Mouse (Mus musculus) spleen, adult 10 weeks (tissue): ENCODE data around the gene Msx2. TPM values are rescaled to one million over a fixed set of nuclear protein-coding genes. Genes with fewer than 3 reads are reported as not detected.

Experiments
- polyA plus RNA-seq: library from polyadenylated mRNA; stranded (reverse); fragments of 350-450 nt; fragmentation: Illumina TruSeq; extraction: RNeasy Lipid Tissue Mini Kit (QIAGEN cat#74804); gene quantifications from one replicate; pipeline ENCODE4 v1.2.3, GENCODE M21; 2015; ENCODE audit warnings: low replicate concordance; ENCODE audit not compliant: insufficient read depth

Msx2 gene
- polyA plus RNA-seq, result not detected

DNA sequence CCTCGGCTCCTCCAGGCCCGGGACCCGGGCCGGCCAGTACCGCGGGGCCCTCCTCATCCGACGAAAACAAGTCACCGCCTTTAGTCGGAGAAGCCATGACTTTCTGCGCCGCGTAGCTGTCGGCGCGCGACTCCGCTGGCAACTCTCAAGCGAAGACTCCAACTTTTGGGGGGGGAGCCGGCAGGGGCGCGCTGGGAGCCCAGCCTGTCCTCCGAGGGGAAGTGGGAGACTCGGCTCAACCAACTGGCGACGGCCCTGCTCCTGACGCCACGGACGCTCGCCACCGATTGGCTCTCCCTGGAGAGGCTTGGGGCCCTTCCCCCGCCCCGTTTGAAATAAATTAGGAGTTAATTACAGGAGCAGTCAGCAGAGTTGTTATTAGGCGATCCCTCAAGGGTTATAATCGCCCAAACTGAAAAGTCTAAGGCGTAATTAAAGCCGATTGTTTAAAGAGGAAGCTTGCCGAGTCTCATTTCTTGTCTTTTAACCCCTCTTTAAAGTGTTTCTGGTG is at the start of gene Msx2:
Gene Msx2, minus strand, starts transcription at position 461 of the 511 bp plus-strand sequence.

Other genes with a start within 250 kb of the Msx2 start
- 0.26 TPM for gene Ror2, start 186.9 kb downstream of the Msx2 start, polyA plus RNA-seq
- 36.9 TPM for gene Sptlc1, start 95.7 kb downstream of the Msx2 start, polyA plus RNA-seq